Mouse (Mus musculus): ENCODE measurements around the gene Gcm1.

DNA sequence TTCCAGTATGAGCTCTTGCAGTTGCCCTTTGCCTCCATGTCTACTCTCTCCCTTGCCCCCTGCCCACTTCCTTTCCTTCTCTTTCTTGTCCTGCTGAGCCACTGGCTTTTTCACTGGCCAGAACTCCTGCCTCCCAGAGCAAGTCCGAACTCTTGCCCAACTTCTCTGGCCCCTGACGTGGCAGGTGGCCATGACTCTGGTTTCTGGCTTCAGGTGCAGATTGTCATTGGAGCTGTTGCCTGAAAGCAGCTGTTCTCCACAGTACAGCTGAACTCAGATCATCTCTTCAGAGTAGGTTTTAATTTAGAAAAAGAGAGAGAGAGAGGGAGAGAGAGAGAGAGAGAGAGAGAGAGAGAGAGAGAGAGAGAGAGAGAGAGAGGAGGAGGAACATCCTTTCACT is 48.4 kb upstream of the Gcm1 start:
- TF ChIP-seq CTCF (IDR thresholded peaks at IDR 0.05; ENCODE audit: low read depth) (no peak), EP300 (IDR thresholded peaks at IDR 0.05; ENCODE audit: low read depth) (no peak)
